Mouse (Mus musculus): ENCODE results near the gene Wnt10a.
"Not testable (repeated sequence)": the region's sequence is repeated elsewhere in the genome, so short reads cannot be mapped to it uniquely, and the experiment has no call there.

Wnt10a gene

GRCm38 (mm10) chr1:74816612-74817199 is 25.4 kb downstream of the Wnt10a start:
- DNase-seq (ENCODE audit: low spot score in 2 of 2) = peak; percentile 84 to 85

- no peak for DNase-seq (ENCODE audit: low spot score in 2 of 2)
Measured at GRCm38 (mm10) chr1:74817219-74817618, 25.9 kb downstream of the Wnt10a start.

- DNase-seq (ENCODE audit: low spot score in 2 of 2) = no peak
Measured at GRCm38 (mm10) chr1:74818509-74818908, 27.2 kb downstream of the Wnt10a start.

- not testable (repeated sequence) for DNase-seq (ENCODE audit: low spot score in 2 of 2)
Measured at GRCm38 (mm10) chr1:74823598-74823997, 32.3 kb downstream of the Wnt10a start.

DNA sequence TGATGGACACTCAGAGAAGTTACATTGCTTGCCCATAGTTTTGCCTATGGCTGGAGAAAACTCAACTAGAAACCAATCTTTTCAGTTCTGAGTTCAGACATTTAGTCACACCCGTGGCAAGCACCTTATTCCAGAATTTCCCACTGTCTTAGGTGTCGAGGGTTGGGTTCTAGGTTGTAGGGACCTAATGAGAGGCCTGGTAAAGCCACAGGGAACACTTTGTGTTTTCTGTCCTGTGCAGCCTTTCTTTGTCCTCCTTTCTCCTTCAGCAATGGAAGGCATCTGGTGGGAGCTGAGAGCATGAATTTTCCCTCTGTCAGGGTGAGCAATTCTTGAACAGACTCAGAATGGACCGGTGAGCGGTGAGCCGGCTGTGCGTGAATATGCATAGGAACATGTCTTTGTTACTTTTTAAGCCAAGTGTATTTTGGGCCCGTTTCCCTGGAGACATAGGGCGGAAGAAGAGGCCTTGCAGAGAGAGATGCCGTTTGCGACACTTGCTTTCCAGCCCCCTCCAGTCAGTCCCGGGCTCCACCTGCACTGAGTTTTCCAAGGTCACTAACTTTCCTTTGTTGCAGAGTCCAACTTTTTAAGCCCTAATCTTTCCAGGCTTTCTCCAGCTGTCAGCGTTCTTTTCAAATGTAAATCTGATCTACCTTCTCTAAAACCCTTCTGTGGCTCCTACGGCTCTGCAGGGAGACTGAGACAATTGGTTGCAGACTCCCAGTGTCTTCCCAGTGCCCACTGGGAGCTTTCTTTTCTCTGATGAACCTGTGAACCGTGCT is 33.4 kb downstream of the Wnt10a start:
- peak; percentile 47 to 56 for DNase-seq (ENCODE audit: low spot score in 2 of 2)

GRCm38 (mm10) chr1:74830061-74830460 is 38.7 kb downstream of the Wnt10a start:
- no peak for DNase-seq (ENCODE audit: low spot score in 2 of 2)

GRCm38 (mm10) chr1:74833255-74833654 is 41.9 kb downstream of the Wnt10a start:
- DNase-seq (ENCODE audit: low spot score in 2 of 2) = no peak

- DNase-seq (ENCODE audit: low spot score in 2 of 2) = no peak
Measured at GRCm38 (mm10) chr1:74843090-74843489, 51.8 kb downstream of the Wnt10a start.

DNA sequence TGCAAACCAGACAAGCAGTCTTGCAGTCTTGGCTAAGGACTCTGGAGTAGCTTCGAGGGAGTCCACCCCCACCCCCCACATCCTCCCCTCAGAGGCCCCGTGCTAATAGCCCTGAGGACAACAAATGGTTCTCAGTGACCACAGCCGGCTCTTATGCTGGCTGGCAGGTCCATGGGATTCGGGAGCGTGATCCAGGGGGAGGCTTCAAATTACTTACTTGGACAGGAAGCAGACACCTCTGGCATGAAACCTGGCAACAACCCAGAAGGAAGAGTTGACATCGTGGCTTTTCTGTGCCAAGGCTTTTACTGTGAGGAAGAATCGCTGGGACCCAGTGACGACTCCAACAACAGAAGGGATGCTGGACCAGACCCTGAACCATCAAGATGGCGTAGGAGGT is 55.0 kb downstream of the Wnt10a start:
- DNase-seq (ENCODE audit: low spot score in 2 of 2) = no peak

DNA sequence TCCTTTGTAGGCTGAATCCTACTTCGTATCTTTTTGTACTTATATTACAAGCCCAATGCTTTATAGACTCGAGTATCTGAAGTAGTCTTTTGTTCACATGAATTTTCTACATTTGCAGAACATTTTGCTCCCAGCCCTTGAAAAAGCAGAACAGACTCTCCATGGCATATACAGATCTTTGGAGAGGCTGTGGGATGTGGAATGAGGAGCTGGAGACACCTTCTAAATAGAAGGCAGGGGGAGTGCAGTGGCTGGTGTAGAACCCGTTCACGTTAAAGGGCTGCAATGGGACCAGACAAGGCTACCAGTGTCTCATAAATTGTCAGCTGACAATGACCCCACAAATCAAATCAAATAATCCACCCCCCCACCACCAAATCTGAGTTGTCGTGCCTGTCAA is 57.6 kb downstream of the Wnt10a start:
- DNase-seq (ENCODE audit: low spot score in 2 of 2) = no peak

- peak; percentile 71 to 76 for DNase-seq (ENCODE audit: low spot score in 2 of 2)
Measured at GRCm38 (mm10) chr1:74850251-74850650, 58.9 kb downstream of the Wnt10a start.

GRCm38 (mm10) chr1:74851001-74851775 is 59.9 kb downstream of the Wnt10a start:
- no peak for DNase-seq (ENCODE audit: low spot score in 2 of 2)

All from frontal cortex, postnatal 14 days (tissue).